Mouse (Mus musculus) C3H10T1/2 (cell line): ENCODE measurements around the gene Gm13288. TPM values are rescaled to one million over a fixed set of nuclear protein-coding genes. Genes with fewer than 3 reads are reported as not detected.

Source experiments
- polyA plus RNA-seq, 2 experiments: library from polyadenylated mRNA; unstranded; fragments of >200 nt; fragmentation: generic; extraction: Trizol; gene quantifications; one replicate each; pipeline ENCODE4 v1.2.1; 2012; ENCODE audit warnings: missing spikeins in 2 of 2

The Gm13288 gene
- under 1 TPM; 0.05 to 0.50 TPM for polyA plus RNA-seq

GRCm38 (mm10) chr4:88805231-88805630 is at the start of gene Gm13288:
TSS of gene Gm13288 (plus strand) at chr4:88805531.

GRCm38 (mm10) chr4:88759610-88760268 is 45.6 kb upstream of the Gm13288 start, which contains the start of gene Gm13283:
TSS of gene Gm13283 (plus strand) at chr4:88760119.

DNA sequence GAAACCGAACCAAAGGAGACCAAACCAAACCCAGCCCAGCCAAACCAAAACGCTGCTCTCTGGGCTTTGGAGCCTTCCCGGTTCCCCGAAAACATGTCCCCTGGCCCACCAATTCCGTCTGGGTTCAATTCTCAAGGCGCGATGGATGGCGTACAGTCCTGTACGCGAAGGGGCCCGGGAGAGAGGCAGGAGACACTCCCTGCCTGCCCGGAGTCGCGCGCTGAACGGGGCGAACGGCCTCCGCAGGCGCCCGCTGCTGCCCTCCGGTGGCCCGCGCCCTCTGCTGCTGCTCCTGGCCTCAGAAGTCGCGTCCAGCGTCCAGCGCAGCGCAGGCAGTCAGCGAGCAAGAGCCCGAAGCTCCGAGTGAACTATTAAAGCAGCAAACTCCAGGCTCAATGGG is 31.8 kb upstream of the Gm13288 start, which contains the start of gene Gm13290:
Gene Gm13290 (plus strand): TSS at position 301 of the 400 bp plus-strand sequence.

DNA sequence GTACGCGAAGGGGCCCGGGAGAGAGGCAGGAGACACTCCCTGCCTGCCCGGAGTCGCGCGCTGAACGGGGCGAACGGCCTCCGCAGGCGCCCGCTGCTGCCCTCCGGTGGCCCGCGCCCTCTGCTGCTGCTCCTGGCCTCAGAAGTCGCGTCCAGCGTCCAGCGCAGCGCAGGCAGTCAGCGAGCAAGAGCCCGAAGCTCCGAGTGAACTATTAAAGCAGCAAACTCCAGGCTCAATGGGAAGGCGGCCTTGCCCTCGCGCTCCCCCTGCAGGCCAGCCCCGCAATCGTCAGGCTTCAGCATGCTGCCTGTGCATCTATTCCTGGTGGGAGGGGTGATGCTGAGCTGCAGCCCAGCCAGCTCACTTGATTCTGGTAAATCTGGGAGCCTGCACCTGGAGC is 28.7 kb upstream of the Gm13288 start, which contains the start of gene Gm13289:
Gene Gm13289 (plus strand): TSS at position 301 of the 400 bp plus-strand sequence.

GRCm38 (mm10) chr4:88779550-88779949 is 25.8 kb upstream of the Gm13288 start, which contains the start of gene Gm13272:
TSS of gene Gm13272 (plus strand) at chr4:88779850.

DNA sequence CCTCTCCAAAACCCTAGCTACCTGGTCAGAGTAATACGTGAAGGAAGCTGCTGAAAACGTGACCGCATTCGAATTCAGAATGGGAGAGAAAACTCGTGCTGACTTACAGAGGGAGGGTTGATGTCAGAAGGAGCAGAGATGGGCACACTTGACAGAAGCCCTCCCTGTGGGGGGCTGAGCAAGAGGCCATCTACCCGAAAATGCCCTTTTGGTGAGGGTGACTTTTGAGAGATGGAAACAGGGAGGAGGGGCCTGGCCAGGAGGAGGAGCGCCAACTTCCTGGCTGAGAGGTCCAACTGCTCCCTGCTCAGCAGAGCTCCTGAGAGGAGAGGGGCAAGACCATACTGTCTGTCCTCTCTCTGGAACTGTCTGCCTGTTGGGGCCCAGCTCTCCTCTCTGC is 23.5 kb upstream of the Gm13288 start, which contains the start of gene Ifnz:
Gene Ifnz (plus strand): TSS at position 301 of the 400 bp plus-strand sequence.

GRCm38 (mm10) chr4:88785409-88785808 is 19.9 kb upstream of the Gm13288 start, which contains the start of gene Gm13276:
TSS of gene Gm13276 (plus strand) at chr4:88785709.

GRCm38 (mm10) chr4:88788402-88788801 is 16.9 kb upstream of the Gm13288 start, which contains the start of gene Gm13277:
TSS of gene Gm13277 (plus strand) at chr4:88788632.

DNA sequence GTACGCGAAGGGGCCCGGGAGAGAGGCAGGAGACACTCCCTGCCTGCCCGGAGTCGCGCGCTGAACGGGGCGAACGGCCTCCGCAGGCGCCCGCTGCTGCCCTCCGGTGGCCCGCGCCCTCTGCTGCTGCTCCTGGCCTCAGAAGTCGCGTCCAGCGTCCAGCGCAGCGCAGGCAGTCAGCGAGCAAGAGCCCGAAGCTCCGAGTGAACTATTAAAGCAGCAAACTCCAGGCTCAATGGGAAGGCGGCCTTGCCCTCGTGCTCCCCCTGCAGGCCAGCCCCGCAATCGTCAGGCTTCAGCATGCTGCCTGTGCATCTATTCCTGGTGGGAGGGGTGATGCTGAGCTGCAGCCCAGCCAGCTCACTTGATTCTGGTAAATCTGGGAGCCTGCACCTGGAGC is 14.1 kb upstream of the Gm13288 start, which contains the start of gene Gm13278:
Gene Gm13278 (plus strand): TSS at position 301 of the 400 bp plus-strand sequence.

GRCm38 (mm10) chr4:88793936-88794675 is 11.2 kb upstream of the Gm13288 start, which contains the start of gene Gm13275:
TSS of gene Gm13275 (plus strand) at chr4:88794487.

DNA sequence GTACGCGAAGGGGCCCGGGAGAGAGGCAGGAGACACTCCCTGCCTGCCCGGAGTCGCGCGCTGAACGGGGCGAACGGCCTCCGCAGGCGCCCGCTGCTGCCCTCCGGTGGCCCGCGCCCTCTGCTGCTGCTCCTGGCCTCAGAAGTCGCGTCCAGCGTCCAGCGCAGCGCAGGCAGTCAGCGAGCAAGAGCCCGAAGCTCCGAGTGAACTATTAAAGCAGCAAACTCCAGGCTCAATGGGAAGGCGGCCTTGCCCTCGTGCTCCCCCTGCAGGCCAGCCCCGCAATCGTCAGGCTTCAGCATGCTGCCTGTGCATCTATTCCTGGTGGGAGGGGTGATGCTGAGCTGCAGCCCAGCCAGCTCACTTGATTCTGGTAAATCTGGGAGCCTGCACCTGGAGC is 8.2 kb upstream of the Gm13288 start, which contains the start of gene Gm13279:
Gene Gm13279 (plus strand): TSS at position 301 of the 400 bp plus-strand sequence.

GRCm38 (mm10) chr4:88799365-88799764 is 6.0 kb upstream of the Gm13288 start, which contains the start of gene Gm13285:
TSS of gene Gm13285 (plus strand) at chr4:88799665.

GRCm38 (mm10) chr4:88802954-88803353 is 2.4 kb upstream of the Gm13288 start, which contains the start of gene Gm13287:
TSS of gene Gm13287 (plus strand) at chr4:88803254.

DNA sequence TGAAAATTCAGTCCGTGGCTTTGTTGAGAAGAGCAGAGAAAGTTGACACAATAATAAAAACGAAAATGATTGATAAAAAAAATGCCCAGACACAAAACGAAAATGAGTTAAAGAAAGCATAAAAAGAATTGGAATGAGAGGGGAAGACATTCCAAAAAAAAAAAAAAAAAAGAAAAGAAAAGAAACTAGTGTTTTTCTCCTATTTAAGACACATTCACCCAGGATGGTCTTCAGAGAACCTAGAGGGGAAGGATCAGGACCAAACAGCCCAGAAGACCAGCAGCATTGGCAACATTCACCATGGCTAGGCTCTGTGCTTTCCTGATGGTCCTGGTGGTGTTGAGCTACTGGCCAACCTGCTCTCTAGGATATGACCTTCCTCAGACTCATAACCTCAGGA is 10.6 kb downstream of the Gm13288 start, which contains the start of gene Ifna7:
Gene Ifna7 (plus strand): TSS at position 301 of the 400 bp plus-strand sequence.

DNA sequence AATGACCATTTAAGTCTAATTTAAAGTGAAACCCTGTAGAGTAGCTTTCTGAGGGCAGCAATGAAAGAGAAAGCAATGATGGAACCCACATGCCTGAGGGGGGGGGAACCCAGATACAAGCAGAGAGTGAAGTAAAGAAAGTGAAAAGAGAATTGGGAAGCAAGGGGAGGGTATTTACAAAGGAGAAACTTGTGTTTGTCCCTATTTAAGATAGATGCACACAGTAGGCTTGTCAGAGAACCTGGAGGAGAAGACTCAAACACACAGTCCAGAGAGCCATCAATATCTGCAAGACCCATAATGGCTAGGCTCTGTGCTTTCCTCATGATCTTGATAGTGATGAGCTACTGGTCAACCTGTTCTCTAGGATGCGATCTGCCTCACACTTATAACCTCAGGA is 14.3 kb downstream of the Gm13288 start, which contains the start of gene Ifna11:
Gene Ifna11 (plus strand): TSS at position 301 of the 400 bp plus-strand sequence.

GRCm38 (mm10) chr4:88827116-88827515 is 21.8 kb downstream of the Gm13288 start, which contains the start of gene Ifna6:
TSS of gene Ifna6 (plus strand) at chr4:88827416.

DNA sequence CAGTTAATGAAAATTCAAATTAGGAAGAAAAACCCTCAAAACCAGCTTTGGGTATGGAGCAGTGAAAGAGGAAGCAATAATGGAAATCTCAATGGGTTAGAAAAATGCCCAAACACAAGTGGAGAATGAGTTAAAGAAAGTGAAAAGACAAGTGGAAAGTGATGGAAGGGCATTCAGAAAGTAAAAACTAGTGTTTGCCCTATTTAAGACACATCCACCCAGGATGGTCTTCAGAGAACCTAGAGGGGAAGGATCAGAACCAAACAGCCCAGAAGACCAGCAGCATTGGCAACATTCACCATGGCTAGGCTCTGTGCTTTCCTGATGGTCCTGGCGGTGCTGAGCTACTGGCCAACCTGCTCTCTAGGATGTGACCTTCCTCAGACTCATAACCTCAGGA is 29.9 kb downstream of the Gm13288 start, which contains the start of gene Ifna5:
Gene Ifna5 (plus strand): TSS at position 301 of the 400 bp plus-strand sequence.

DNA sequence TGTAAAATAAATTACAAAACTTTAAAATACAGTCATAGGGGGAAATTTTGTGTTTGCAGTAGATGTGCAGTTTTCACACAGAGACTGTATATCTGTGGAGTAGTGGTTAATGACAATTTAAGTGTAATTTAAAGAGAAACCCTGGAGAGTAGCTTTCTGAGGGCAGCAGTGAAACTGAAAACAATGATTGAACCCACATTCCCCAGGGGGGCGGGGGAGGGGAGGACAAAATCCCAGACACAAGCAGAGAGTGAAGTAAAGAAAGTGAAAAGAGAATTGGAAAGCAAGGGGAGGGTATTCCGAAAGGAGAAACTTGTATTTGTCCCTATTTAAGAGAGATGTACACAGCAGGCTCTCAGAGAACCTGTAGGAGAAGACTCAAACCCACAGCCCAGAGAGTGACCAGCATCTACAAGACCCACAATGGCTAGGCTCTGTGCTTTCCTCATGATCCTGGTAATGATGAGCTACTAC is 36.1 kb downstream of the Gm13288 start, which contains the start of gene Ifna4:
Gene Ifna4 (plus strand): TSS at position 424 of the 474 bp plus-strand sequence.

DNA sequence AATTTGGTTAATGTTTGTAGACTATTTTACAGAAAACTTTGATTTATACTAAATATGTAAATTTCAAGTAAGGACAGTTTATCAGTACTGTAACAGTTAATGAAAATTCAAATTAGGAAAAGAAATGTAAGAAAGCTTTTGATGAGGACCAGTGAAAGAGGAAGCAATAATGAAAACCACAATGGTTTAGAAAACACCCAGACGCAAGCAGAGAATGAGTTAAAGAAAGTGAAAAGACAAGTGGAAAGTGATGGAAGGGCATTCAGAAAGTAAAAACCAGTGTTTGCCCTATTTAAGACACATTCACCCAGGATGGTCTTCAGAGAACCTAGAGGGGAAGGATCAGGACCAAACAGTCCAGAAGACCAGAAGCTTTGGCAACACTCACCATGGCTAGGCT is 44.4 kb downstream of the Gm13288 start, which contains the start of gene Ifna1:
Gene Ifna1 (plus strand): TSS at position 390 of the 400 bp plus-strand sequence.

